7 mouse cellular contexts compared by ENCODE assay signal in the genomic region with DNA sequence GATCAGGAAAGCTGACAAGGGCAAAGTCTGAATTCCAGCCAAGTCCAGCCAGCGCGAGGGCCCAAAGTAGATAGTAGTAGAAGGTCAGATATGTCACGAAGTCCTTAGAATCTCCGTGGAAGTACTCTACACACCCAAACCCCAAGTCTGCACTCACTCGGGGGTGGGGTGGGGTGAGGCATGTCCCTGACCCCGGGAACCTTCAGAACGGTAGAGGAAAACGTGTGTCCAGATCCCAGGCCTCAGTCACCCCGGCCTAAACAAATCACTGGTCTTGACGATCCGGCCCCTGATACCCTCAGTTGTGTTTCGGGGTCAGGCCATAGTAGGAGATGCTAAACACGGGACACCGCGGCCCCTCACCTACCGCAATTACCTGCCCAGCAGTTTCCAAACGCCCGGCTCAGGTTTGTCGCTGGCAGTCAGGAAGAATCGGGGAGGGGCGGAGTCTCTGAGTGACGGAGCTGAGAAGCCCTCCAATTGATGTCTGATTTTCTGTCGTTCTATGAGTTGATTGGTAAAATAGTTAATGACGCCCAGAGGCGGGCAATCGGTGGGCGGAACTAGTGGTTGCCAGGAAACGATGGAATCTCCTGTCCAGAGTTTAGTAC. TPM values are rescaled to one million over a fixed set of nuclear protein-coding genes. Genes with fewer than 3 reads are reported as not detected.
DNase-seq lines count a peak whose midpoint lies in the region; ATAC-seq lines count a peak whose summit lies in the region.

A gene (minus strand): TSS at position 453 of the 611 bp plus-strand sequence.

- no peaks in the 10 kb centered on the region for H3K9me3 ChIP-seq in embryonic facial prominence, embryonic 12.5 days
- H3K9me3 ChIP-seq in limb, embryonic 11.5 days (ENCODE audit: control insufficient read depth, low read length), result no peaks in the 10 kb centered on the region
- no peaks in the 10 kb centered on the region for H3K9me3 ChIP-seq in midbrain, embryonic 14.5 days (ENCODE audit: control insufficient read depth, low read length)

- H3K9ac ChIP-seq in embryonic facial prominence, embryonic 12.5 days, result peak within 1 kb of the TSS; percentile 63
- peak within 1 kb of the TSS; percentile 66 for H3K9ac ChIP-seq in limb, embryonic 11.5 days (ENCODE audit: low read length)
- H3K9ac ChIP-seq in midbrain, embryonic 14.5 days (replicated peaks; ENCODE audit: low read length), result peak within 1 kb of the TSS; percentile 80

- peak; percentile 87 for DNase-seq in adrenal gland, postnatal 25 days
- peak; percentile 99 for DNase-seq in heart, adult 11 months
- peak; percentile 99 for DNase-seq in kidney, adult 18-20 months
- peak; percentile 97 for DNase-seq in limb, embryonic 11.5 days (ENCODE audit: low spot score)
- DNase-seq in midbrain, embryonic 14.5 days, result peak; percentile 97
- peak; percentile 88 to 94 for DNase-seq in spleen, adult 18-20 months

- H3K4me2 ChIP-seq in embryonic facial prominence, embryonic 12.5 days (replicated peaks), result peak within 1 kb of the TSS; percentile 91
- H3K4me2 ChIP-seq in limb, embryonic 11.5 days (ENCODE audit: low read depth, severe bottlenecking), result peak within 1 kb of the TSS; percentile 87
- peak within 1 kb of the TSS; percentile 85 for H3K4me2 ChIP-seq in midbrain, embryonic 14.5 days (ENCODE audit: low read length)

- no peaks in the 10 kb centered on the region for H3K27me3 ChIP-seq in embryonic facial prominence, embryonic 12.5 days
- H3K27me3 ChIP-seq in limb, embryonic 11.5 days (ENCODE audit: control insufficient read depth, insufficient read depth, low read length), result no peaks in the 10 kb centered on the region
- H3K27me3 ChIP-seq in midbrain, embryonic 14.5 days (ENCODE audit: control insufficient read depth, insufficient read depth, low read length), result no peaks in the 10 kb centered on the region

- H3K27ac ChIP-seq in embryonic facial prominence, embryonic 12.5 days, result no peak within 1 kb of the TSS
- no peak within 1 kb of the TSS for H3K27ac ChIP-seq in limb, embryonic 11.5 days (replicated peaks; ENCODE audit: low read depth, low read length)
- no peak within 1 kb of the TSS for H3K27ac ChIP-seq in midbrain, embryonic 14.5 days (replicated peaks; ENCODE audit: low read depth, low read length)

- ATAC-seq in embryonic facial prominence, embryonic 12.5 days (ENCODE audit: insufficient number of reproducible peaks, insufficient read depth, low FRiP score, low TSS enrichment), result peak; percentile 77
- ATAC-seq in limb, embryonic 11.5 days (ENCODE audit: insufficient number of reproducible peaks, low FRiP score, low TSS enrichment, low read depth), result peak; percentile 88
- peak; percentile 94 for ATAC-seq in midbrain, embryonic 14.5 days (ENCODE audit: low FRiP score, low TSS enrichment)

- H3K4me1 ChIP-seq in embryonic facial prominence, embryonic 12.5 days, result peaks cover 6% of the 10 kb centered on the region; the same call in 1 of the 2 replicates
- H3K4me1 ChIP-seq in limb, embryonic 11.5 days (ENCODE audit: control insufficient read depth, insufficient read depth, low read length), result peaks cover 5% of the 10 kb centered on the region
- peaks cover 5% of the 10 kb centered on the region for H3K4me1 ChIP-seq in midbrain, embryonic 14.5 days (ENCODE audit: control insufficient read depth, insufficient read depth, low read length)

- peak within 1 kb of the TSS; percentile 62 for H3K4me3 ChIP-seq in embryonic facial prominence, embryonic 12.5 days
- H3K4me3 ChIP-seq in limb, embryonic 11.5 days (ENCODE audit: low read depth, low read length), result peak within 1 kb of the TSS; percentile 63
- peak within 1 kb of the TSS; percentile 68 for H3K4me3 ChIP-seq in midbrain, embryonic 14.5 days (replicated peaks; ENCODE audit: low read depth, low read length)

- no peaks in the 10 kb centered on the region; the same call in 1 of the 2 replicates for H3K36me3 ChIP-seq in embryonic facial prominence, embryonic 12.5 days
- no peaks in the 10 kb centered on the region; the same call in 1 of the 2 replicates for H3K36me3 ChIP-seq in limb, embryonic 11.5 days (ENCODE audit: control insufficient read depth, insufficient read depth, low read length)
- H3K36me3 ChIP-seq in midbrain, embryonic 14.5 days (ENCODE audit: control insufficient read depth, insufficient read depth, low read length), result peaks cover 12% of the 10 kb centered on the region

- WGBS in embryonic facial prominence, embryonic 12.5 days, result 1% methylated on average over 28 of the region's 28 CpGs
- WGBS in limb, embryonic 11.5 days, result under 1% methylated on average over 28 of the region's 28 CpGs
- under 1% methylated on average over 28 of the region's 28 CpGs for WGBS in midbrain, embryonic 14.5 days

RNA-seq across cellular contexts. Expression of the gene that starts here (rescaled TPM):
- total RNA-seq in adrenal gland, postnatal 25 days (2021), result 16.3 and 19.0 TPM in 2 replicates
- 22.6 and 23.3 TPM in 2 replicates for polyA plus RNA-seq in embryonic facial prominence, embryonic 12.5 days (2016; fragmentation: Nextera tagmentation; extraction: Ambion mirVana)
- polyA plus RNA-seq in limb, embryonic 11.5 days (2014; fragmentation: Nextera tagmentation; extraction: Ambion mirVana), result 19.8 and 20.7 TPM in 2 replicates
- polyA plus RNA-seq in midbrain, embryonic 14.5 days (2014; fragmentation: Nextera tagmentation; extraction: Ambion mirVana), result 37.0 and 40.6 TPM in 2 replicates
